Mouse (Mus musculus) small intestine, adult 2 months (tissue): ENCODE data around the gene Timp4. TPM values are rescaled to one million over a fixed set of nuclear protein-coding genes. Genes with fewer than 3 reads are reported as not detected.

Source experiments
- H3K27ac ChIP-seq: fragments of 200-500 bp; 2 replicates; pipeline ENCODE4 v1.5.1; 2012; ENCODE audit warnings: low read depth, low read length, control low read depth, inconsistent platforms; ENCODE audit not compliant: insufficient read depth
- H3K27me3 ChIP-seq: fragments of 200-500 bp; 2 replicates; pipeline ENCODE4 v1.6.1; 2012; ENCODE audit warnings: mild to moderate bottlenecking, moderate library complexity, low read length, inconsistent platforms; ENCODE audit not compliant: control insufficient read depth, insufficient read depth
- H3K36me3 ChIP-seq: fragments of 200-500 bp; 2 replicates; pipeline ENCODE4 v1.6.1; 2012; ENCODE audit warnings: mild to moderate bottlenecking, low read length, control low read depth, inconsistent platforms; ENCODE audit not compliant: control insufficient read depth, insufficient read depth
- H3K4me1 ChIP-seq: fragments of 200-500 bp; 2 replicates; pipeline ENCODE4 v1.6.1; 2012; ENCODE audit warnings: low read length, inconsistent platforms, mixed read lengths; ENCODE audit not compliant: control insufficient read depth, insufficient read depth, insufficient read length
- H3K4me3 ChIP-seq: fragments of 200-500 bp; 2 replicates; pipeline ENCODE4 v1.5.1; 2012; ENCODE audit warnings: low read depth, mild to moderate bottlenecking, control low read depth, inconsistent platforms, low read length, moderate library complexity
- CTCF ChIP-seq: fragments of 200-500 bp; IDR thresholded peaks from 2 replicates; pipeline ENCODE4 v1.5.1; 2012; ENCODE audit warnings: low read depth, mild to moderate bottlenecking, control low read depth, inconsistent platforms, low read length, moderate library complexity, mixed read lengths; ENCODE audit not compliant: insufficient replicate concordance, insufficient read length; ENCODE audit errors: extremely low read depth
- POLR2A ChIP-seq: fragments of 200-500 bp; IDR thresholded peaks from 2 replicates; pipeline ENCODE4 v1.6.1; 2012; ENCODE audit warnings: low read depth, mild to moderate bottlenecking, control low read depth, inconsistent platforms, low read length, moderate library complexity
- WGBS: fragments of 180-500 bp; shearing (Covaris S2); methylation state at CpG from one replicate; pipeline ENCODE4 v1.1.7; 2018; 5-methylcytosine and 5-hydroxymethylcytosine counted together
- polyA plus RNA-seq: library from polyadenylated mRNA; depleted of rRNA; stranded (reverse); fragments of >200 nt; gene quantifications from 2 replicates; pipeline ENCODE4 v1.2.3, GENCODE M21; 2012

The Timp4 gene
- polyA plus RNA-seq, 1 experiment = 0.09 TPM

DNA sequence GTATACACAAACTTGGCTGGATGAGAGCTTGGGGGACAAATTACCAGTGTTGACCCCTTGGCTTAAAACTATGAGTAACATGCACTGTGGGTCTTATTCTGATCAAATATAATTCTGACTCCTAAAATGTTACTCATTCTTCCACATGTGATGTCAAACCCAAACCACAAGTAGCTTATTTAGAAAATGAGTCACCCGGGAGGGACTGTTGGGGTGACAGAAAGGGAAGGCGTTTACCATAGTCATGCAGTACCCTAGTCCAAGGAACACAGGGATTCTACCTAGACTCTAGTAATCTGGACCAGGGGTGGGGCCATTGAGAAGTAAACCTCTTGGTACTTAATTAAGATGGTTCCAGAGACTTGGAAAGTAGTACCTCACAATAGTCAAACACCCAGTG is 32.1 kb upstream of the Timp4 start:
- H3K27ac ChIP-seq = no peak overlapping the region
- H3K4me1 ChIP-seq = no peaks in the 10 kb centered on the region
- no peaks in the 10 kb centered on the region for H3K36me3 ChIP-seq
- no peaks in the 10 kb centered on the region for H3K27me3 ChIP-seq
- TF ChIP-seq CTCF (no peak), POLR2A (no peak)
- 76% methylated on average over 2 of the region's 2 CpGs for WGBS
- no peak overlapping the region for H3K4me3 ChIP-seq

- Histone ChIP-seq H3K36me3 (no peaks in the 10 kb centered on the region), H3K4me3 (no peak overlapping the region), H3K27me3 (no peaks in the 10 kb centered on the region), H3K27ac (no peak overlapping the region), H3K4me1 (no peaks in the 10 kb centered on the region)
- no peak for TF ChIP-seq POLR2A
- no peak for TF ChIP-seq CTCF
- WGBS = 71% methylated on average over 2 of the region's 2 CpGs
Observed at GRCm38 (mm10) chr6:115279639-115280038, 27.6 kb upstream of the Timp4 start.

GRCm38 (mm10) chr6:115278086-115278485 is 26.1 kb upstream of the Timp4 start:
- Histone ChIP-seq H3K4me3 (no peak overlapping the region), H3K4me1 (no peaks in the 10 kb centered on the region), H3K27ac (no peak overlapping the region), H3K36me3 (no peaks in the 10 kb centered on the region), H3K27me3 (no peaks in the 10 kb centered on the region)
- no peak for TF ChIP-seq POLR2A
- no peak for TF ChIP-seq CTCF
- 86% methylated on average over 8 of the region's 8 CpGs for WGBS

- TF ChIP-seq CTCF (no peak), POLR2A (no peak)
- Histone ChIP-seq H3K36me3 (no peaks in the 10 kb centered on the region), H3K27ac (no peak overlapping the region), H3K4me1 (no peaks in the 10 kb centered on the region), H3K4me3 (no peak overlapping the region), H3K27me3 (no peaks in the 10 kb centered on the region)
- 89% methylated on average over 10 of the region's 10 CpGs for WGBS
Observed at GRCm38 (mm10) chr6:115275116-115275815, 23.3 kb upstream of the Timp4 start.

GRCm38 (mm10) chr6:115274705-115275104 is 22.7 kb upstream of the Timp4 start:
- Histone ChIP-seq H3K27me3 (no peaks in the 10 kb centered on the region), H3K27ac (no peak overlapping the region), H3K4me3 (no peak overlapping the region), H3K36me3 (no peaks in the 10 kb centered on the region), H3K4me1 (no peaks in the 10 kb centered on the region)
- WGBS = 64% methylated on average over 9 of the region's 9 CpGs
- TF ChIP-seq POLR2A = no peak
- TF ChIP-seq CTCF = no peak

- Histone ChIP-seq H3K4me3 (no peak overlapping the region), H3K27me3 (no peaks in the 10 kb centered on the region), H3K27ac (no peak overlapping the region), H3K4me1 (no peaks in the 10 kb centered on the region), H3K36me3 (no peaks in the 10 kb centered on the region)
- TF ChIP-seq POLR2A (no peak), CTCF (no peak)
- 84% methylated on average over 10 of the region's 10 CpGs for WGBS
Observed at GRCm38 (mm10) chr6:115273346-115273745, 21.3 kb upstream of the Timp4 start.

- H3K27ac ChIP-seq = no peak overlapping the region
- no peaks in the 10 kb centered on the region for H3K36me3 ChIP-seq
- H3K27me3 ChIP-seq = no peaks in the 10 kb centered on the region
- H3K4me3 ChIP-seq = no peak overlapping the region
- no peaks in the 10 kb centered on the region for H3K4me1 ChIP-seq
- 12% methylated on average over 4 of the region's 4 CpGs for WGBS
- no peak for TF ChIP-seq CTCF
- TF ChIP-seq POLR2A = no peak
Observed at GRCm38 (mm10) chr6:115271866-115272271, 19.9 kb upstream of the Timp4 start.
